Mouse (Mus musculus) midbrain, embryonic 15.5 days (tissue): ENCODE results near the gene Shroom1. TPM values are rescaled to one million over a fixed set of nuclear protein-coding genes. Genes with fewer than 3 reads are reported as not detected.
A peak's percentile ranks its signal among the peaks of the same experiment; 100 is the strongest.
"Not testable (repeated sequence)": the region's sequence is repeated elsewhere in the genome, so short reads cannot be mapped to it uniquely, and the experiment has no call there.

Source experiments
- ATAC-seq: fragments of 200-750 bp; cut with Nextera tagmentation; replicated peaks from 2 replicates; pipeline ENCODE4 v1.8.0; 2017; ENCODE audit warnings: moderate TSS enrichment
- H3K27ac ChIP-seq: fragments of 300-500 bp; sonication (generic); 2 replicates; pipeline ENCODE4 v1.5.1; 2015; ENCODE audit warnings: mild to moderate bottlenecking, inconsistent platforms
- H3K27me3 ChIP-seq: fragments of 300-500 bp; sonication (generic); replicated peaks from 2 replicates; pipeline ENCODE4 v1.6.1; 2015; ENCODE audit warnings: inconsistent platforms
- H3K36me3 ChIP-seq: fragments of 300-500 bp; sonication (generic); replicated peaks from 2 replicates; pipeline ENCODE4 v1.6.1; 2015; ENCODE audit warnings: inconsistent platforms
- H3K4me1 ChIP-seq: fragments of 300-500 bp; sonication (generic); 2 replicates; pipeline ENCODE4 v1.6.1; 2015; ENCODE audit warnings: inconsistent platforms
- H3K4me2 ChIP-seq: fragments of 300-500 bp; sonication (generic); 2 replicates; pipeline ENCODE4 v1.6.1; 2015; ENCODE audit warnings: inconsistent platforms, mild to moderate bottlenecking, moderate library complexity
- H3K4me3 ChIP-seq: fragments of 300-500 bp; sonication (generic); 2 replicates; pipeline ENCODE4 v1.5.1; 2015; ENCODE audit warnings: mild to moderate bottlenecking, inconsistent platforms
- H3K9ac ChIP-seq: fragments of 300-500 bp; sonication (generic); 2 replicates; pipeline ENCODE4 v1.6.1; 2015; ENCODE audit warnings: mild to moderate bottlenecking, inconsistent platforms
- H3K9me3 ChIP-seq: fragments of 300-500 bp; sonication (generic); 2 replicates; pipeline ENCODE4 v1.6.1; 2016; ENCODE audit warnings: inconsistent platforms
- WGBS: fragments of 180-500 bp; shearing (Covaris S2); methylation state at CpG from one replicate; pipeline ENCODE4 v1.1.7; 2015; ENCODE audit warnings: mixed read lengths; 5-methylcytosine and 5-hydroxymethylcytosine counted together
- polyA plus RNA-seq: library from polyadenylated mRNA; unstranded; fragments of >200 nt; fragmentation: Nextera tagmentation; extraction: Ambion mirVana; gene quantifications from 2 replicates; pipeline ENCODE4 v1.2.1, GENCODE M21; 2015

Shroom1 gene
- polyA plus RNA-seq: 3.5 and 3.7 TPM in 2 replicates

DNA sequence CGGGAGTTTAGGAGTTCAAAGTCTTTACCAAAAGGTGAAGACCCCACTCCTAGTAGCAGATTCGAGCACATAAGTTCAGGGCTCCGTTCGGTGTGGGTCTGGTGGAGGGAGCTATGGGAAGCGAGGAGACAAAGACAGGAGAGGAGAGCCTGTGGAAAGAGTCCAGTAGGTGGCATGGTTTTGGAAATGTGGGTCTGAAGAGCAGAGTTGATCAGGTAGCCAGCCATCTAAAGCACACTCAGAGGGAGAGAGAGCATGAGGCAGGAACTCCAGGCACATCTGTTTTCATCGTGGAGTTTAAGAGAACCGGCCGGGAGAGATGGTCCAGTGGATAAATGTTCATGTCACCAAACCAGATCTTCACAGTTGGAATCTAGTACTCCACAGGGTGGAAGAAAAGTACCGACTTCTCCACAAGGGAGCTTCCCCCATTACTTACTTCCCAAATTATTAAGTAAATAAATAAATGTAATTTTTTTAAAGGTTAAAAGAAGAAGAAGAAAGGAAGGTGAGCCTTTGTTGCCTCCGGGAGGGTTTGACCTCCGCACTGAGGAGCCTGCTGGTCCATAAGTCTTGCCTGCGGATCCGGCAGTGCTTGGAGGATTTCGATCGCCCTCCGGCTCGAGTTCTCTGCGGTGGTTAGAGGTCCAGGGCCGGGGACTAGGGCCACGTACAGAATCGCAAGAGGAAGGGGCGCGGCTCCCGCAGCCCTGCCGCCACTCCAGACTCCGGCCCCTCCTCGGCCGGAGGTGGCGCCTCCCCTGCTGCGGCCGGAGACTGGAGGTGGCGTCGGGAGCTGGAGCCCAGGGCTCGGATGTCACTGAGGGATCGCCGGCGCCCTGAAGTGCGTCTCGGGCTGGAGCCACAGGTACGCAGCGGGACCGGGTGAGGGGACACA, at the start of gene Shroom1, which contains the start of gene Gm10447:
Gene Shroom1, plus strand, starts transcription at position 732 of the 898 bp plus-strand sequence.
Gene Gm10447, minus strand, starts transcription at position 637 of the 898 bp plus-strand sequence.
- peak; percentile 66; the same call in 1 of the 2 replicates for ATAC-seq
- WGBS: 4% methylated on average over 41 of the region's 42 CpGs
- Histone ChIP-seq H3K27me3 (peaks cover 53% of the 10 kb centered on the region), H3K9me3 (no peaks in the 10 kb centered on the region), H3K4me2 (peak within 1 kb of the TSS; percentile 80), H3K27ac (no peak within 1 kb of the TSS), H3K4me1 (peaks cover 11% of the 10 kb centered on the region), H3K9ac (peak within 1 kb of the TSS; percentile 40), H3K36me3 (no peaks in the 10 kb centered on the region), H3K4me3 (peak within 1 kb of the TSS; percentile 47)

DNA sequence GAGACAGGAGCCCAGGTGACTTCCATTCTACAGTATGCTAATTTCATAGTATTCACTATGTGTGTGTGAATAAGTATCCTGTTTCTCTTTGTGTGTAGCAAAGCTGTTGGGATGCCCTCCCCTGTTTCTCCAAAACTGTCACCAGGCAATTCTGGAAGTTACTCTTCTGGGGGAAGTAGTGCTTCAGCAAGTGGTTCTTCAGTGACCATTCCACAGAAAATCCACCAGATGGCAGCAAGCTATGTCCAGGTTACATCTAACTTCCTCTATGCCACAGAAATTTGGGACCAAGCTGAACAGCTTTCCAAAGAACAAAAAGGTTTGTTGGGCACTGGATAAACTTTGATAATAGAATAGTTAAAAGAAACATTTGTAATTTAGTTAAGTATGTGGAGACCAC, 45.3 kb upstream of the Shroom1 start:
- no peak overlapping the region for H3K27ac ChIP-seq
- peaks cover 77% of the 10 kb centered on the region for H3K36me3 ChIP-seq
- H3K9me3 ChIP-seq: no peaks in the 10 kb centered on the region
- no peak overlapping the region for H3K9ac ChIP-seq
- no peaks in the 10 kb centered on the region for H3K27me3 ChIP-seq
- no peak overlapping the region for H3K4me3 ChIP-seq
- H3K4me2 ChIP-seq: no peak overlapping the region
- no peak for ATAC-seq
- no peaks in the 10 kb centered on the region for H3K4me1 ChIP-seq

DNA sequence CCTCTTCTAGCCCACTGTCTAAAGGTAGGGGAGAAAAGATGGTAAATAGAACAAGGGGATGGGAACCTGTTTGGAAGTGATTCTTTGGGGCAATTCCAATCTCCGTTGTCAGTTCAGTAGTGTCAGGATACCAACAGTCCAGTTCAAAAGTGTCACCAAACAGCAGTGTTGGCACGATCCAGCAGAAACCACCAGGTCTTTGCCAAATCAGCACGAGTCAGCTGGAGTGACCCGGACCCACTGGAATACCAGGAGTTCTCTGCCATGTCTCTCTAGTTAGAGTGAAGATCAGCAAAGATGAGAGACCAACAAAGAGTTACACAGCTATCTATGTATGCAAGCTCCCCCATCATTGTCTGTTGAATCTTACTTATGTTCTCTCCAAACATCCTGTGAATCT, 43.1 kb upstream of the Shroom1 start:
- Histone ChIP-seq H3K4me3 (no peak overlapping the region), H3K27me3 (no peaks in the 10 kb centered on the region)
- no peak for ATAC-seq

GRCm38 (mm10) chr11:53418048-53418447, 39.0 kb upstream of the Shroom1 start:
- H3K4me1 ChIP-seq: no peaks in the 10 kb centered on the region
- H3K27me3 ChIP-seq: no peaks in the 10 kb centered on the region
- H3K36me3 ChIP-seq: peaks cover 58% of the 10 kb centered on the region
- no peaks in the 10 kb centered on the region for H3K9me3 ChIP-seq
- H3K4me2 ChIP-seq: no peak overlapping the region
- no peak for ATAC-seq
- no peak overlapping the region for H3K4me3 ChIP-seq
- H3K27ac ChIP-seq: no peak overlapping the region
- no peak overlapping the region for H3K9ac ChIP-seq

More for the DNA sequence above, 43.1 kb upstream of the Shroom1 start:
- Histone ChIP-seq H3K27ac (no peak overlapping the region), H3K36me3 (peaks cover 82% of the 10 kb centered on the region), H3K4me2 (no peak overlapping the region), H3K9ac (no peak overlapping the region), H3K9me3 (no peaks in the 10 kb centered on the region), H3K4me1 (no peaks in the 10 kb centered on the region)
- WGBS: 95% methylated on average over 4 of the region's 4 CpGs

- H3K9ac ChIP-seq: no peak within 1 kb of the TSS
- H3K36me3 ChIP-seq: peaks cover 19% of the 10 kb centered on the region; the same call in 1 of the 2 replicates
- H3K27me3 ChIP-seq: no peaks in the 10 kb centered on the region
- no peak within 1 kb of the TSS for H3K4me2 ChIP-seq
- WGBS: 89% methylated on average over 4 of the region's 4 CpGs
- H3K4me1 ChIP-seq: no peaks in the 10 kb centered on the region
- no peaks in the 10 kb centered on the region for H3K9me3 ChIP-seq
- no peak within 1 kb of the TSS for H3K27ac ChIP-seq
- H3K4me3 ChIP-seq: no peak within 1 kb of the TSS
- ATAC-seq: no peak
Observed at GRCm38 (mm10) chr11:53423036-53423435, 34.0 kb upstream of the Shroom1 start, which contains the start of gene Leap2. Gene Leap2 (minus strand): TSS chr11:53423170.

GRCm38 (mm10) chr11:53424826-53425225, 32.2 kb upstream of the Shroom1 start:
- Histone ChIP-seq H3K36me3 (peaks cover 16% of the 10 kb centered on the region; the same call in 1 of the 2 replicates), H3K27ac (no peak overlapping the region), H3K4me1 (peaks cover 6% of the 10 kb centered on the region), H3K9ac (no peak overlapping the region), H3K4me2 (no peak overlapping the region), H3K9me3 (no peaks in the 10 kb centered on the region), H3K27me3 (no peaks in the 10 kb centered on the region), H3K4me3 (no peak overlapping the region)
- WGBS: 84% methylated on average over 2 of the region's 2 CpGs
- no peak for ATAC-seq

DNA sequence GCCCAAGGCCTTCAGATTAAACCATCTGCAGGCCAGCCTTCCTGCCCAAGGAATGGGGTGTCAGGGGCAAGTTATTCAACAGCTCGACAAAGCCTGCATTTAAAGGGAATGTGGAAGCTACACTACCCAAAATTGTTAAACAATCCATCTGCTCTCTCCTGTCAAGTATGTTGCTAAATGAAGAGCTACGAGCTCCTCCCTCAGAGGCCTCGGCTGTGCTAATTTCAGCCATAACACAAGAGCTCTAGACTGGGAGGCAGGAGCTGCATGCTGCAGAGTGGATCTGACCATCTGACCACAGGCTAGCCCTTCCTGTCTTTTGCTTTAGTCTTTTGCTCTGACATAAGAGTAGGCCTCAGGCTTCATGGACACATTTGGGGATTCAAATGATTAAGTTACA, 31.8 kb upstream of the Shroom1 start:
- Histone ChIP-seq H3K4me1 (peaks cover 9% of the 10 kb centered on the region), H3K4me2 (no peak overlapping the region), H3K9me3 (no peaks in the 10 kb centered on the region), H3K4me3 (no peak overlapping the region), H3K27ac (no peak overlapping the region), H3K27me3 (no peaks in the 10 kb centered on the region), H3K9ac (no peak overlapping the region), H3K36me3 (peaks cover 12% of the 10 kb centered on the region; the same call in 1 of the 2 replicates)
- WGBS: 85% methylated on average over 3 of the region's 3 CpGs
- no peak for ATAC-seq

GRCm38 (mm10) chr11:53425711-53426255, 31.2 kb upstream of the Shroom1 start:
- Histone ChIP-seq H3K4me2 (no peak overlapping the region), H3K27me3 (no peaks in the 10 kb centered on the region), H3K9me3 (no peaks in the 10 kb centered on the region), H3K36me3 (peaks cover 9% of the 10 kb centered on the region; the same call in 1 of the 2 replicates), H3K27ac (no peak overlapping the region), H3K4me1 (peaks cover 9% of the 10 kb centered on the region), H3K9ac (no peak overlapping the region), H3K4me3 (no peak overlapping the region)
- WGBS: 88% methylated on average over 6 of the region's 6 CpGs
- no peak for ATAC-seq

DNA sequence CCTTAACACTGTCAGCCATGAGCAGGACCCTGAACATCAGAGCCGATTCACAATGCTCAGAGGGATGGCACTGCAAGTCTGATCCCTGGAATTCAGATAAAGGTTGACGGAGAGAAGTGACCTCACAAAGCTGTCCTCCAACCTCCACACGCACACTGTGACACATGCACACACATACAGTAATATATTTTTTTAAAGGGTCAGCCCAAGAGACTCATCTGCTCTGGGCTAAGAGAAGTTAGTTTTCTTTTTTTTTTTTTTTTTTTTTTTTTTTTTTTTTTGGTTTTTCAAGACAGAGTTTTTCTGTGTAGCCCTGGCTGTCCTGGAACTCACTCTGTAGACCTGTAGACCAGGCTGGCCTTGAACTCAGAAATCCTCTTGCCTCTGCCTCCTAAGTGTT, 30.1 kb upstream of the Shroom1 start:
- not testable (repeated sequence) for H3K27ac ChIP-seq, H3K27me3 ChIP-seq, H3K36me3 ChIP-seq, H3K9me3 ChIP-seq, ATAC-seq, H3K4me3 ChIP-seq, H3K9ac ChIP-seq, H3K4me2 ChIP-seq
- WGBS: 90% methylated on average over 3 of the region's 3 CpGs
- peaks cover 15% of the 10 kb centered on the region for H3K4me1 ChIP-seq

DNA sequence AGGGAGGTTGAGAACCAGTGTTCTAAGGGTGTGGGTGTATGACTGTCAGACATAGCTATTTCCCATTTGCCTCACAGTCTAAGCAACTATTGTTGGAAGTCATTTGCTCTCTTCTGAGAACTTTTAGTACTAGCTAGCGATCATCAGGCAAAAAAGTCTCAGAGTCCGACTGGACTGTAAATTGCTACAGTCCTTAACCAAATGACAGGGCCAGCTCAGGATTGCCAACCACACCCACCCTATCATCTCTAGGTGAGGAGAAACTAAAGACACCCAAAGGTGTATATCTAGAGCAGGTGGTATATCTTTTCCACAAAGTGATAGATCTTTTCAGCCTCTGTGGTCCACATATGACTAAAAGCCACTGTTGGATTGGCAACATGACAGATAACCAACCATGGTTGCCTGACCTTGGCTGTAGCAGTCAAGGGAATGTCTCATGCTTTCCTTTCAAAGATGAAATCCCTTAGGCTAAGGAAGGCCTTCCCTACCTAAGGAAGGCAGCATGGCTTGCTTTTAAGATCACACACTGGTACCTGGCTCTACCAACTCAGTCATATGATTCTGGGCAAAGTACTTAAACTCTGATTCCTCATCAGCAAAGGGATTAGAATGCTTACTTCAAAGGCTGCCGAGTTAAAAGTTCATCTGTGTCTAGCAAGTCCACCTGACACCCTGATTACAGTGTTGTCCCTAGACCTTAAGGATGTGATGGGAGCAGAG, 28.9 kb upstream of the Shroom1 start:
- Histone ChIP-seq H3K36me3 (peaks cover 9% of the 10 kb centered on the region; the same call in 1 of the 2 replicates), H3K27ac (no peak overlapping the region), H3K4me1 (peaks cover 15% of the 10 kb centered on the region), H3K9me3 (no peaks in the 10 kb centered on the region), H3K4me3 (no peak overlapping the region), H3K27me3 (no peaks in the 10 kb centered on the region), H3K9ac (no peak overlapping the region), H3K4me2 (no peak overlapping the region)
- WGBS: 95% methylated on average over 3 of the region's 3 CpGs
- ATAC-seq: no peak

DNA sequence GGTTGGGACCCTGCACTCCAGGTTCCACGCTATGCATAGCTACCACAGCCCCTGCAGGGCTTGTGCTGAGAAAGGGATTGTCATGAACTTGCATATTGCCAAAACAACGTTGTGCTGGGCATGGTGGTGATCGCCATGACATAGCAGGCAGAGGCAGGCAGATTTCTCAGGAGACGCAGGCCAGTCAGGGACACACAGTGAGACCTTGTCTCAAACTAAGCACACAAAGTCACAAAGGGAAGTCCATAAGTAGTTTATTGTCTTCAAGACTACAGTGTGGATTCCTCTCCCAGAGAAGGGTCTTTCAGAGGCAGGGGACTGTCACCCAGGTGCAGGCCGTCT, 28.3 kb upstream of the Shroom1 start:
- no peak overlapping the region for H3K4me3 ChIP-seq
- H3K27ac ChIP-seq: no peak overlapping the region
- peaks cover 9% of the 10 kb centered on the region; the same call in 1 of the 2 replicates for H3K36me3 ChIP-seq
- peaks cover 15% of the 10 kb centered on the region for H3K4me1 ChIP-seq
- ATAC-seq: no peak
- H3K27me3 ChIP-seq: no peaks in the 10 kb centered on the region
- H3K9ac ChIP-seq: no peak overlapping the region
- no peaks in the 10 kb centered on the region for H3K9me3 ChIP-seq
- no peak overlapping the region for H3K4me2 ChIP-seq
- 95% methylated on average over 5 of the region's 5 CpGs for WGBS

DNA sequence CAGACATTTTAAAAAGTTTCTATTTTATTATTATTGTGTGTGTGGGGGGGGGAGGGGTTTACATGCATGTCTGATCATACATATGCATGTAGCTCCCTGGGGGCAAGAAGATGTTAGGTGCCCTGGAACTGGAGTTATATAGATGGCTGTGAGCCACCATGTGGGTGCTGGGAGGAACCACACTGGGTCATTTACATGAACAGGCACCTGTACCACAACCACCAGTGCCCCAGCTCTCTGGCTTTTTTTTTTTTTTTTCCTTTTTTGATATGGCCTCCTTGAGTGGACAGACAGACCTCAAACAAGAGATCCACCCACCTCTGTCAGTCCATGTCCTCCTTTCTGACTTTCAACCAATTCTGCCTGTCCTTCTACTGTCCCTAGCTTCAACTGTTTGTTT, 27.8 kb upstream of the Shroom1 start:
- Histone ChIP-seq H3K36me3 (peaks cover 9% of the 10 kb centered on the region; the same call in 1 of the 2 replicates), H3K27me3 (no peaks in the 10 kb centered on the region), H3K4me2 (peak overlapping the region; percentile 77), H3K4me1 (peaks cover 15% of the 10 kb centered on the region), H3K4me3 (0 out of 2 replicates have a peak overlapping the region, but pooled peaks have one; percentile 65), H3K9me3 (no peaks in the 10 kb centered on the region), H3K9ac (no peak overlapping the region), H3K27ac (no peak overlapping the region)
- no peak for ATAC-seq
